Mouse (Mus musculus): Measurements from ENCODE around the gene Phactr1. TPM values are rescaled to one million over a fixed set of nuclear protein-coding genes. Genes with fewer than 3 reads are reported as not detected.

Gene Phactr1
- polyA plus RNA-seq, 1 experiment from 2014 or later = 32.4 TPM

- no peaks in the 10 kb centered on the region for H3K9me3 ChIP-seq (replicated peaks; ENCODE audit: low read length)
- DNase-seq (ENCODE audit: low spot score) (no peak), ATAC-seq (replicated peaks; ENCODE audit: low FRiP score, low read depth) (no peak)
- no peak overlapping the region for H3K4me2 ChIP-seq (ENCODE audit: low read length)
- no peaks in the 10 kb centered on the region for H3K4me1 ChIP-seq (replicated peaks; ENCODE audit: insufficient read depth, low read length)
- no peak overlapping the region for H3K27ac ChIP-seq
- no peak overlapping the region for H3K4me3 ChIP-seq (replicated peaks; ENCODE audit: low read depth, low read length)
- H3K36me3 ChIP-seq (ENCODE audit: insufficient read depth, low read length) = no peaks in the 10 kb centered on the region
- H3K9ac ChIP-seq (ENCODE audit: low read depth, low read length) = no peak overlapping the region
- 68% methylated on average over 4 of the region's 4 CpGs for WGBS
- TF ChIP-seq CTCF (IDR thresholded peaks at IDR 0.05; ENCODE audit: low read depth) = no peak
- no peaks in the 10 kb centered on the region for H3K27me3 ChIP-seq (ENCODE audit: insufficient read depth, low read length)
Observed at GRCm38 (mm10) chr13:43042766-43043165, 362.3 kb downstream of the Phactr1 start.

GRCm38 (mm10) chr13:43048553-43048952 lies 368.1 kb downstream of the Phactr1 start:
- Histone ChIP-seq H3K36me3 (ENCODE audit: insufficient read depth, low read length) (no peaks in the 10 kb centered on the region), H3K4me1 (replicated peaks; ENCODE audit: insufficient read depth, low read length) (no peaks in the 10 kb centered on the region), H3K27me3 (ENCODE audit: insufficient read depth, low read length) (no peaks in the 10 kb centered on the region), H3K9me3 (replicated peaks; ENCODE audit: low read length) (no peaks in the 10 kb centered on the region), H3K4me3 (replicated peaks; ENCODE audit: low read depth, low read length) (no peak overlapping the region), H3K9ac (ENCODE audit: low read depth, low read length) (no peak overlapping the region), H3K4me2 (ENCODE audit: low read length) (no peak overlapping the region), H3K27ac (no peak overlapping the region)
- ATAC-seq (replicated peaks; ENCODE audit: low FRiP score, low read depth) (no peak), DNase-seq (ENCODE audit: low spot score) (no peak)
- TF ChIP-seq CTCF (IDR thresholded peaks at IDR 0.05; ENCODE audit: low read depth) = no peak
- WGBS = 63% methylated on average over 3 of the region's 3 CpGs

DNA sequence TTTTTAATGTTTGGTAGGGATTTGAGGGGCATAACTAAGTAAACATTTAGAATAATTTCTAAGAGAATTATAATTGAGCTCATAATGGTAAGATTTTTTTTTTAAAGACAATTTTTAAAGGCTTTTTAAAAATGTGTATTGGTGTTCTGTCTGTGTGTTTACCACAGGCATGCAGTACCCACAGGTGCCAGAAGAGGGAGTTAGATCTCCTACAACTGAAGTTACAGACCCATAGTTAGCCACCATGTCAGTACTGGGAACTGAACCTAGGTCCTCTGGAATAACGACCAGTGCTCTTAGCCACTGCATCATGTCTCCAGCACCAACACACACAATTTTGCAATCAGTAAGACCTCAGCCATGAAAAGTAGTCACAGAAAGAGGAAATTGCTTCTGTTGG lies 372.8 kb downstream of the Phactr1 start:
- no peak overlapping the region for H3K4me3 ChIP-seq (replicated peaks; ENCODE audit: low read depth, low read length)
- no peak overlapping the region for H3K27ac ChIP-seq
- WGBS = 95% methylated on average over 1 of the region's 1 CpGs
- no peaks in the 10 kb centered on the region for H3K36me3 ChIP-seq (ENCODE audit: insufficient read depth, low read length)
- no peaks in the 10 kb centered on the region for H3K9me3 ChIP-seq (replicated peaks; ENCODE audit: low read length)
- DNase-seq (ENCODE audit: low spot score) = no peak
- H3K9ac ChIP-seq (ENCODE audit: low read depth, low read length) = no peak overlapping the region
- peak; percentile 21; the same call in 1 of the 2 replicates for TF ChIP-seq CTCF (IDR thresholded peaks at IDR 0.05; ENCODE audit: low read depth)
- no peak for ATAC-seq (replicated peaks; ENCODE audit: low FRiP score, low read depth)
- no peak overlapping the region for H3K4me2 ChIP-seq (ENCODE audit: low read length)
- H3K4me1 ChIP-seq (replicated peaks; ENCODE audit: insufficient read depth, low read length) = no peaks in the 10 kb centered on the region
- no peaks in the 10 kb centered on the region for H3K27me3 ChIP-seq (ENCODE audit: insufficient read depth, low read length)

DNA sequence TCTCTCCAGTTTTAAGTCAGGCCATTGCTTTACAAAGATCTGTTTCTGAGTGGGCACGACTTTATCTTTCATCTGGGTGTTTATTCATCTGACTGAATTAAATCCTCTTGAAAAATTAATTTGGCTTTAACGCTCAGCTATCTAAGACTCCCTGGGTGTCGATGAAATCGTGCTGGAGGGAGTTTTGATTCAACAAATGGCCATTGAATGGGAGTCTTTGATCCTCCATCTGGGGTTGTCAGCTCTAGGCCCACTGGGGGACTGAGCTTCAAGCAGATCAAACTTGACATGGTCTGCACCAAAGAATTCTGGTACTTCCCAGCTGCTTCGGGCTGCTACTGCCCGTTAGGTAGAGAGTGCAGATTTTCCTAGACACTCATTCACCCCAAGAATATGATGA lies 374.7 kb downstream of the Phactr1 start:
- H3K27ac ChIP-seq = no peak overlapping the region
- ATAC-seq (replicated peaks; ENCODE audit: low FRiP score, low read depth) (no peak), DNase-seq (ENCODE audit: low spot score) (no peak)
- no peaks in the 10 kb centered on the region for H3K4me1 ChIP-seq (replicated peaks; ENCODE audit: insufficient read depth, low read length)
- no peak overlapping the region for H3K4me3 ChIP-seq (replicated peaks; ENCODE audit: low read depth, low read length)
- no peak overlapping the region for H3K4me2 ChIP-seq (ENCODE audit: low read length)
- no peaks in the 10 kb centered on the region for H3K36me3 ChIP-seq (ENCODE audit: insufficient read depth, low read length)
- no peaks in the 10 kb centered on the region for H3K9me3 ChIP-seq (replicated peaks; ENCODE audit: low read length)
- H3K9ac ChIP-seq (ENCODE audit: low read depth, low read length) = no peak overlapping the region
- no peak for TF ChIP-seq CTCF (IDR thresholded peaks at IDR 0.05; ENCODE audit: low read depth)
- no peaks in the 10 kb centered on the region for H3K27me3 ChIP-seq (ENCODE audit: insufficient read depth, low read length)
- 74% methylated on average over 6 of the region's 6 CpGs for WGBS

- Histone ChIP-seq H3K27ac (no peak overlapping the region), H3K4me3 (replicated peaks; ENCODE audit: low read depth, low read length) (no peak overlapping the region), H3K9ac (ENCODE audit: low read depth, low read length) (no peak overlapping the region), H3K27me3 (ENCODE audit: insufficient read depth, low read length) (no peaks in the 10 kb centered on the region), H3K4me1 (replicated peaks; ENCODE audit: insufficient read depth, low read length) (no peaks in the 10 kb centered on the region), H3K9me3 (replicated peaks; ENCODE audit: low read length) (no peaks in the 10 kb centered on the region), H3K4me2 (ENCODE audit: low read length) (no peak overlapping the region), H3K36me3 (ENCODE audit: insufficient read depth, low read length) (no peaks in the 10 kb centered on the region)
- WGBS = 89% methylated on average over 2 of the region's 2 CpGs
- no peak for DNase-seq (ENCODE audit: low spot score)
- ATAC-seq (replicated peaks; ENCODE audit: low FRiP score, low read depth) = no peak
- TF ChIP-seq CTCF (IDR thresholded peaks at IDR 0.05; ENCODE audit: low read depth) = no peak
Observed at GRCm38 (mm10) chr13:43057104-43057503, 376.7 kb downstream of the Phactr1 start.

- Histone ChIP-seq H3K9me3 (replicated peaks; ENCODE audit: low read length) (no peaks in the 10 kb centered on the region), H3K4me1 (replicated peaks; ENCODE audit: insufficient read depth, low read length) (no peaks in the 10 kb centered on the region), H3K27me3 (ENCODE audit: insufficient read depth, low read length) (no peaks in the 10 kb centered on the region), H3K4me2 (ENCODE audit: low read length) (no peak overlapping the region), H3K4me3 (replicated peaks; ENCODE audit: low read depth, low read length) (no peak overlapping the region), H3K27ac (no peak overlapping the region), H3K36me3 (ENCODE audit: insufficient read depth, low read length) (no peaks in the 10 kb centered on the region), H3K9ac (ENCODE audit: low read depth, low read length) (no peak overlapping the region)
- DNase-seq (ENCODE audit: low spot score) = peak; percentile 26
- 59% methylated on average over 4 of the region's 4 CpGs for WGBS
- ATAC-seq (replicated peaks; ENCODE audit: low FRiP score, low read depth) = no peak
- no peak for TF ChIP-seq CTCF (IDR thresholded peaks at IDR 0.05; ENCODE audit: low read depth)
Observed at GRCm38 (mm10) chr13:43063355-43063754, 382.9 kb downstream of the Phactr1 start.

- no peaks in the 10 kb centered on the region for H3K36me3 ChIP-seq (ENCODE audit: insufficient read depth, low read length)
- no peak for DNase-seq (ENCODE audit: low spot score)
- 70% methylated on average over 8 of the region's 8 CpGs for WGBS
- no peak for ATAC-seq (replicated peaks; ENCODE audit: low FRiP score, low read depth)
- H3K4me1 ChIP-seq (replicated peaks; ENCODE audit: insufficient read depth, low read length) = no peaks in the 10 kb centered on the region
- no peak overlapping the region for H3K9ac ChIP-seq (ENCODE audit: low read depth, low read length)
- no peak overlapping the region for H3K27ac ChIP-seq
- TF ChIP-seq CTCF (IDR thresholded peaks at IDR 0.05; ENCODE audit: low read depth) = no peak
- H3K9me3 ChIP-seq (replicated peaks; ENCODE audit: low read length) = no peaks in the 10 kb centered on the region
- H3K4me3 ChIP-seq (replicated peaks; ENCODE audit: low read depth, low read length) = no peak overlapping the region
- no peaks in the 10 kb centered on the region for H3K27me3 ChIP-seq (ENCODE audit: insufficient read depth, low read length)
- no peak overlapping the region for H3K4me2 ChIP-seq (ENCODE audit: low read length)
Observed at GRCm38 (mm10) chr13:43068716-43069265, 388.4 kb downstream of the Phactr1 start.

Data from kidney, postnatal 0 days (tissue).